Mouse (Mus musculus) spleen, embryonic (tissue): Measurements from ENCODE around the gene Col8a2.

ENCODE experiments used
- CTCF ChIA-PET: fragments of 350-600 bp; sonication (Branson Sonifier 250); formaldehyde crosslinking; loops from one replicate; lab custom pipeline; 2022; lab: Charles Lee

Gene Col8a2

GRCm38 (mm10) chr4:126325281-126325861 is 38.8 kb downstream of the Col8a2 start, which contains the start of gene Tekt2:
Gene Tekt2, minus strand, starts transcription at chr4:126325688.
- CTCF ChIA-PET = no interaction called here

DNA sequence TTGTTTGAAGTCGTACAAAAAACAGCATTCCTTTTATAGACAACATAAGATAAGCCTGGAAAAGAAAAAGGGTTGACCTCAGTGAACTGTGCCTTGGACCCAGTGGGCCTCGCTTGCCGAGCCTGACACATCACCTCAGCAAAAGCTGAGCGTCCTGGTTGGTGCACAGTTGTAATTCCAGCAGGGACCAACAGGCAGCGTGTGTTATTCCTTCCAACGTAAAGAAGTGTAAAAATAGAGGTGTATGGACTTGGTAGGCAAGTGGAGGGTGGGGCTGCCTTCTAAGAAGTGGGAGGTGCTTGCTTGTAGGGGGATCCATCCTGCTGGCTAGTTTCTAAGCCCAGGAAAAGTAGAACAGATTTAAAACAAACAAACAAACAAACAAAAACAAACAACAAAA is 39.4 kb downstream of the Col8a2 start:
- CTCF ChIA-PET = no interaction called here

DNA sequence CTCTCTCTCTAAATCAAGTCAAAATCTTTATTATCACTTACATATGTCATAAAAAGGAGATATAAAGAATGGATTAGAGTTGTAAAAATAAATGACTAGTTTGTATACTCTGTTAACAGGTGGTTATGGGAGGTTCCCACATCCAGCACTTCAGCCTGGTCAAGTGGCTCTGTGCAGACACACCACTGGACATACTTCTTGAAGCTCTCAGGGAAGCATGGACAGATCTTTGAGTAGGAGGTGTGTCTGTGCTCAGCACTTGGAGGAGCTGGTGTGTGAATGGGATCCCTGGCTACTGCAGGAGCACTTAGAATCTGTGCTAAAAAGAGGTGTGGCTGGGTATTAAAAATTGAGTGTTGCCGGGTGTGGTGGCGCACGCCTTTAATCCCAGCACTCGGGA is 43.7 kb downstream of the Col8a2 start:
- CTCF ChIA-PET = no interaction called here

GRCm38 (mm10) chr4:126331751-126332150 is 45.2 kb downstream of the Col8a2 start:
- CTCF ChIA-PET = no interaction called here

DNA sequence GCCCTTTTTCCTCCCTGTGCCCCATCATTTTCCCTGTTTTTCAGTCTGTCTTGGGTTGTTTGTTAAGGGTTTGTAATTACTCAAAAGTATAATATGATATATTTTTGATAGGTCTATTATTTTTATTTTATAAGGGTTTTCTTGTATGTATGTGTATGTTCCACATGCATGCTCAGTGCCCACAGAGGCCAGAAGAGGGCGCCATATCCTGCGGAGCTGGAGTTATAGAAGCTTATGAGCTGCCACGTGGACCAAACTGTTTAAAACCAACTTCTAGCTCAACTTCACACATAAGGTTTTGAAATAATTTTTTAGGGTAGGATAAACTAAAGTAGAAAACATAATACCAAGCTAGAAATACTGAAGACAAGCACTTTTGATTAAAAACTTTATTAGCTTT is 45.8 kb downstream of the Col8a2 start:
- CTCF ChIA-PET = no interaction called here

GRCm38 (mm10) chr4:126339461-126339860 is 52.9 kb downstream of the Col8a2 start:
- CTCF ChIA-PET = no interaction called here

- CTCF ChIA-PET = interaction anchor here (0.7 kb wide), 1 partner anchor 336 kb away, joined by 3 read pairs; no protein-coding TSS in a partner anchor
These were observed 56.9 kb downstream of the Col8a2 start for GRCm38 (mm10) chr4:126343451-126343850.

GRCm38 (mm10) chr4:126360069-126360468 is 73.5 kb downstream of the Col8a2 start:
- CTCF ChIA-PET = no interaction called here
